Mouse (Mus musculus) lung, postnatal 0 days (tissue): ENCODE data around the gene Taf6.

Experiments used
- CTCF ChIP-seq: IDR thresholded peaks from 2 replicates; pipeline ENCODE4 v1.5.1; 2016; ENCODE audit warnings: antibody characterized with exemption, mild to moderate bottlenecking
- EP300 ChIP-seq: IDR thresholded peaks from 2 replicates; pipeline ENCODE4 v1.6.1; 2016; ENCODE audit warnings: antibody characterized with exemption, mild to moderate bottlenecking, control low read depth

GRCm38 (mm10) chr5:138233778-138234177, 46.5 kb upstream of the Taf6 start:
- no peak for TF ChIP-seq CTCF
- no peak for TF ChIP-seq EP300
